Mouse (Mus musculus) intestine, postnatal 0 days (tissue): ENCODE results near the gene Bean1. TPM values are rescaled to one million over a fixed set of nuclear protein-coding genes. Genes with fewer than 3 reads are reported as not detected.

Experiments
- ATAC-seq: fragments of 200-750 bp; cut with Nextera tagmentation; 2 replicates; pipeline ENCODE4 v1.8.0; 2017; ENCODE audit warnings: mild to moderate bottlenecking, moderate TSS enrichment, moderate library complexity
- H3K27ac ChIP-seq: fragments of 300-500 bp; sonication (generic); 2 replicates; pipeline ENCODE4 v1.5.1; 2014; ENCODE audit warnings: mild to moderate bottlenecking, low read depth, low read length, moderate library complexity
- H3K27me3 ChIP-seq: fragments of 300-500 bp; sonication (generic); replicated peaks from 2 replicates; pipeline ENCODE4 v1.6.1; 2014; ENCODE audit warnings: low read length, mixed read lengths; ENCODE audit not compliant: control insufficient read depth, insufficient read depth
- H3K36me3 ChIP-seq: fragments of 300-500 bp; sonication (generic); 2 replicates; pipeline ENCODE4 v1.6.1; 2014; ENCODE audit warnings: mild to moderate bottlenecking, moderate library complexity; ENCODE audit not compliant: control insufficient read depth, insufficient read depth
- H3K4me1 ChIP-seq: fragments of 300-500 bp; sonication (generic); replicated peaks from 2 replicates; pipeline ENCODE4 v1.6.1; 2014; ENCODE audit warnings: antibody characterized with exemption, low read length, mixed read lengths; ENCODE audit not compliant: control insufficient read depth, insufficient read depth
- H3K4me2 ChIP-seq: fragments of 300-500 bp; sonication (generic); replicated peaks from 2 replicates; pipeline ENCODE4 v1.6.1; 2014; ENCODE audit warnings: low read depth, mild to moderate bottlenecking, moderate library complexity
- H3K4me3 ChIP-seq: fragments of 300-500 bp; sonication (generic); 2 replicates; pipeline ENCODE4 v1.5.1; 2014; ENCODE audit warnings: low read depth, low read length
- H3K9ac ChIP-seq: fragments of 300-500 bp; sonication (generic); 2 replicates; pipeline ENCODE4 v1.6.1; 2014; ENCODE audit warnings: mild to moderate bottlenecking, low read depth, low read length
- H3K9me3 ChIP-seq: fragments of 300-500 bp; sonication (generic); 2 replicates; pipeline ENCODE4 v1.6.1; 2016; ENCODE audit warnings: mixed run types; ENCODE audit not compliant: control insufficient read depth
- CTCF ChIP-seq: sonication (generic); IDR thresholded peaks from 2 replicates; pipeline ENCODE4 v1.5.1; 2016; ENCODE audit warnings: low read depth, mild to moderate bottlenecking, control low read depth, antibody characterized with exemption, moderate library complexity
- WGBS: fragments of 180-500 bp; shearing (Covaris S2); extraction: QIAGEN DNeasy Blood & Tissue Kit; methylation state at CpG from one replicate; pipeline ENCODE4 v1.1.7; 2014; 5-methylcytosine and 5-hydroxymethylcytosine counted together
- polyA plus RNA-seq: library from polyadenylated mRNA; unstranded; fragments of >200 nt; fragmentation: Nextera tagmentation; extraction: Ambion mirVana; gene quantifications from 2 replicates; pipeline ENCODE4 v1.2.1, GENCODE M21; 2015

The Bean1 gene
- polyA plus RNA-seq, 1 experiment from 2014 or later: 0.85 TPM

- H3K9ac ChIP-seq: no peak overlapping the region
Observed at GRCm38 (mm10) chr8:104169461-104169860, 781 bp upstream of the Bean1 start.

GRCm38 (mm10) chr8:104171050-104171620 lies 893 bp downstream of the Bean1 start:
- Histone ChIP-seq H3K9ac (peak overlapping the region; percentile 57), H3K9me3 (no peaks in the 10 kb centered on the region), H3K27ac (no peak overlapping the region), H3K27me3 (peaks cover 46% of the 10 kb centered on the region), H3K4me2 (peak overlapping the region; percentile 98), H3K4me1 (no peaks in the 10 kb centered on the region), H3K4me3 (peak overlapping the region; percentile 62), H3K36me3 (no peaks in the 10 kb centered on the region)
- no peak for ATAC-seq
- TF ChIP-seq CTCF: no peak
- 5% methylated on average over 30 of the region's 32 CpGs for WGBS

More at GRCm38 (mm10) chr8:104169461-104169860, 781 bp upstream of the Bean1 start:
- no peak for ATAC-seq
- H3K4me2 ChIP-seq: no peak overlapping the region
- peaks cover 46% of the 10 kb centered on the region for H3K27me3 ChIP-seq
- no peak overlapping the region for H3K27ac ChIP-seq
- H3K4me1 ChIP-seq: no peaks in the 10 kb centered on the region
- H3K9me3 ChIP-seq: no peaks in the 10 kb centered on the region
- TF ChIP-seq CTCF: no peak
- H3K36me3 ChIP-seq: no peaks in the 10 kb centered on the region
- WGBS: 87% methylated on average over 3 of the region's 3 CpGs
- H3K4me3 ChIP-seq: no peak overlapping the region

GRCm38 (mm10) chr8:104172420-104172819 lies 2.2 kb downstream of the Bean1 start:
- peaks cover 46% of the 10 kb centered on the region for H3K27me3 ChIP-seq
- no peaks in the 10 kb centered on the region for H3K9me3 ChIP-seq
- H3K36me3 ChIP-seq: no peaks in the 10 kb centered on the region
- ATAC-seq: no peak
- no peak overlapping the region for H3K4me2 ChIP-seq
- no peak overlapping the region for H3K27ac ChIP-seq
- no peak overlapping the region for H3K4me3 ChIP-seq
- no peak overlapping the region for H3K9ac ChIP-seq
- 88% methylated on average over 6 of the region's 6 CpGs for WGBS
- no peak for TF ChIP-seq CTCF
- H3K4me1 ChIP-seq: no peaks in the 10 kb centered on the region

GRCm38 (mm10) chr8:104175848-104176527 lies 5.7 kb downstream of the Bean1 start:
- WGBS: 68% methylated on average over 8 of the region's 8 CpGs
- H3K4me2 ChIP-seq: no peak overlapping the region
- ATAC-seq: no peak

GRCm38 (mm10) chr8:104177054-104177453 lies 6.8 kb downstream of the Bean1 start:
- peaks cover 15% of the 10 kb centered on the region for H3K27me3 ChIP-seq
- no peak overlapping the region for H3K4me3 ChIP-seq
- no peaks in the 10 kb centered on the region for H3K9me3 ChIP-seq
- H3K36me3 ChIP-seq: no peaks in the 10 kb centered on the region
- ATAC-seq: no peak
- H3K27ac ChIP-seq: no peak overlapping the region
- no peak overlapping the region for H3K9ac ChIP-seq
- H3K4me1 ChIP-seq: no peaks in the 10 kb centered on the region
- no peak overlapping the region for H3K4me2 ChIP-seq
- WGBS: 62% methylated on average over 4 of the region's 4 CpGs
- TF ChIP-seq CTCF: no peak

More at GRCm38 (mm10) chr8:104175848-104176527, 5.7 kb downstream of the Bean1 start:
- no peaks in the 10 kb centered on the region for H3K9me3 ChIP-seq
- H3K9ac ChIP-seq: no peak overlapping the region
- H3K4me3 ChIP-seq: no peak overlapping the region
- H3K27me3 ChIP-seq: peaks cover 25% of the 10 kb centered on the region
- no peaks in the 10 kb centered on the region for H3K4me1 ChIP-seq
- no peak for TF ChIP-seq CTCF
- no peak overlapping the region for H3K27ac ChIP-seq
- H3K36me3 ChIP-seq: no peaks in the 10 kb centered on the region

GRCm38 (mm10) chr8:104184905-104185304 lies 14.7 kb downstream of the Bean1 start:
- H3K4me3 ChIP-seq: no peak overlapping the region
- no peak overlapping the region for H3K27ac ChIP-seq
- H3K4me1 ChIP-seq: no peaks in the 10 kb centered on the region
- ATAC-seq: no peak
- no peaks in the 10 kb centered on the region for H3K36me3 ChIP-seq
- no peak for TF ChIP-seq CTCF
- H3K9ac ChIP-seq: no peak overlapping the region
- H3K9me3 ChIP-seq: no peaks in the 10 kb centered on the region
- H3K4me2 ChIP-seq: no peak overlapping the region
- no peaks in the 10 kb centered on the region for H3K27me3 ChIP-seq
- WGBS: 41% methylated on average over 6 of the region's 6 CpGs
